ENCODE assay signal across 16 mouse cellular contexts in the genomic region with DNA sequence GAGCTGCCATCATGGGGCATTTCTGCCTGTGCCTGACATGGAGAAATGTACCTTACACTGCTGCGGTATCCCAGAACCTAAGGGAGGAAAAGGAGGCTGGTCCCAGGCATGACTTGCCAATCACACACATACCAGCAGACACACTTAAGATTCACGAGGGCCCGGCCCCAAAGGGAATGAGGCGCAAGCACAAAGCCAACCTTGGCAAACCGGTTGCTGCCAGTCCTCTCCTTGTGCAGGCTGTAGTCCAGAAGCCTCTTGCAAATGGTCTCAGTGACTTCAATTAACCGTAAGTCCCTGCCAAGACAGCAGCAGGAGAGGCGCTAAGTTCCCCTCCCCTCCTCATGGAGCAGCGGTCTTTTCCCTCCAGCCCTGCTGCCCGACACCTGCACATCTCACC. TPM values are rescaled to one million over a fixed set of nuclear protein-coding genes. Genes with fewer than 3 reads are reported as not detected.
"Had no signal": no experiment of that assay in that cellular context is flagged by ENCODE, and none has a peak within 500 bp of the region (broad histone marks: within the 10 kb centered on the region; RNA-seq: fewer than 3 reads in every experiment).

No protein-coding gene starts in this region.

- H3K9ac ChIP-seq: liver, embryonic 15.5 days; lung, embryonic 15.5 days; midbrain, embryonic 15.5 days; neural tube, embryonic 12.5 days; stomach, embryonic 15.5 days had no signal

- H3K27ac ChIP-seq: kidney, postnatal 0 days; left cerebral cortex, adult 2 months; limb, embryonic 10.5 days; liver, embryonic 15.5 days; lung, embryonic 15.5 days; midbrain, embryonic 15.5 days; neural tube, embryonic 12.5 days; stomach, embryonic 15.5 days had no signal

- H3K27me3 ChIP-seq: liver, embryonic 15.5 days; lung, embryonic 15.5 days; midbrain, embryonic 15.5 days; neural tube, embryonic 12.5 days; stomach, embryonic 15.5 days had no signal

- DNase-seq: kidney, adult 8-10 months; kidney, postnatal 4 days; retina, postnatal 1 day; right cerebral cortex, postnatal 14 days; thymus, postnatal 36 days had no signal

- H3K4me1 ChIP-seq: limb, embryonic 10.5 days; lung, embryonic 15.5 days; midbrain, embryonic 15.5 days; neural tube, embryonic 12.5 days; stomach, embryonic 15.5 days had no signal

- ATAC-seq: midbrain, embryonic 15.5 days had no signal

- H3K4me3 ChIP-seq: left cerebral cortex, adult 2 months; limb, embryonic 10.5 days; liver, embryonic 15.5 days; lung, embryonic 15.5 days; midbrain, embryonic 15.5 days; neural tube, embryonic 12.5 days; stomach, embryonic 15.5 days had no signal

RNA-seq across cellular contexts. Expression of gene Ptcra, which starts 20.5 kb away (rescaled TPM):
- total RNA-seq: layer of hippocampus, postnatal 25 days; left cerebral cortex, postnatal 14 days; megakaryocyte, adult 5-6 weeks had no signal
